Mouse (Mus musculus): Measurements from ENCODE around the gene Cdc26. TPM values are rescaled to one million over a fixed set of nuclear protein-coding genes. Genes with fewer than 3 reads are reported as not detected.

The Cdc26 gene
- 16.0 and 19.2 TPM in 2 replicates for polyA plus RNA-seq (2012; rRNA removed)

- Histone ChIP-seq H3K36me3 (ENCODE audit: control insufficient read depth, insufficient read depth, low read length) (no peaks in the 10 kb centered on the region; the same call in 1 of the 2 replicates), H3K4me3 (ENCODE audit: control insufficient read depth, low read depth, low read length) (peak within 1 kb of the TSS; percentile 89), H3K4me1 (ENCODE audit: control insufficient read depth, insufficient read depth, low read length) (no peaks in the 10 kb centered on the region), H3K27ac (ENCODE audit: control insufficient read depth, insufficient read depth, low read depth, low read length) (peak within 1 kb of the TSS; percentile 82), H3K27me3 (ENCODE audit: control insufficient read depth, insufficient read depth, low read length) (no peaks in the 10 kb centered on the region)
- no peak for TF ChIP-seq CTCF (IDR thresholded peaks at IDR 0.05; ENCODE audit: control insufficient read depth, insufficient read depth, insufficient replicate concordance, low read depth, low read length)
- TF ChIP-seq POLR2A (IDR thresholded peaks at IDR 0.05; ENCODE audit: control insufficient read depth, low read depth, low read length), result peak; percentile 88
These were observed at the start of gene Cdc26, which contains the start of gene Prpf4 for GRCm38 (mm10) chr4:62408601-62409282. Gene Cdc26 (minus strand): TSS chr4:62408642. Gene Prpf4 (plus strand): TSS chr4:62408797.

DNA sequence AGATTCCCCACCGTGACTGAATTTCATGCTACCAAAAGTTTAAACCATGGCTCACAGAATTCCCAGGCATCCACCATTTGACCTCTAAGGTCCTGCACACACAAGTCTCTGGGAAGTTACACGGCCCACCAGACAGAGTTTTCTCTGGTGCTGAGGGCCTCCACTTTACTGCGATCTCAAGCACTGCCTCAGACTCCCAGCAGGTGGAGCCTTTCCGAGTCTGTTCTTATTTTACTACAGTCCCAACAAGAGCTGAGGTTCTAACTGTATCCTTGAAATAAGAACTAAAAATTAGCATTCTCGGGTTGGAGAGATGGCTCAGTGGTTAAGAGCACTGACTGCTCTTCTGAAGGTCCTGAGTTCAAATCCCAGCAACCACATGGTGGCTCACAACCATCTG, 46.6 kb upstream of the Cdc26 start:
- no peak overlapping the region for H3K27ac ChIP-seq (ENCODE audit: control insufficient read depth, insufficient read depth, low read depth, low read length)
- H3K27me3 ChIP-seq (ENCODE audit: control insufficient read depth, insufficient read depth, low read length), result no peaks in the 10 kb centered on the region
- no peaks in the 10 kb centered on the region for H3K4me1 ChIP-seq (ENCODE audit: control insufficient read depth, insufficient read depth, low read length)
- H3K4me3 ChIP-seq (ENCODE audit: control insufficient read depth, low read depth, low read length), result no peak overlapping the region
- TF ChIP-seq POLR2A (IDR thresholded peaks at IDR 0.05; ENCODE audit: control insufficient read depth, low read depth, low read length) (no peak), CTCF (IDR thresholded peaks at IDR 0.05; ENCODE audit: control insufficient read depth, insufficient read depth, insufficient replicate concordance, low read depth, low read length) (peak; percentile 20; the same call in 1 of the 2 replicates)
- H3K36me3 ChIP-seq (ENCODE audit: control insufficient read depth, insufficient read depth, low read length), result no peaks in the 10 kb centered on the region; the same call in 1 of the 2 replicates

- no peak overlapping the region for H3K27ac ChIP-seq (ENCODE audit: control insufficient read depth, insufficient read depth, low read depth, low read length)
- TF ChIP-seq POLR2A (IDR thresholded peaks at IDR 0.05; ENCODE audit: control insufficient read depth, low read depth, low read length) (no peak), CTCF (IDR thresholded peaks at IDR 0.05; ENCODE audit: control insufficient read depth, insufficient read depth, insufficient replicate concordance, low read depth, low read length) (no peak)
- no peaks in the 10 kb centered on the region for H3K4me1 ChIP-seq (ENCODE audit: control insufficient read depth, insufficient read depth, low read length)
- no peak overlapping the region for H3K4me3 ChIP-seq (ENCODE audit: control insufficient read depth, low read depth, low read length)
- no peaks in the 10 kb centered on the region for H3K36me3 ChIP-seq (ENCODE audit: control insufficient read depth, insufficient read depth, low read length)
- H3K27me3 ChIP-seq (ENCODE audit: control insufficient read depth, insufficient read depth, low read length), result no peaks in the 10 kb centered on the region
These were observed 32.5 kb upstream of the Cdc26 start for GRCm38 (mm10) chr4:62440986-62441385.

DNA sequence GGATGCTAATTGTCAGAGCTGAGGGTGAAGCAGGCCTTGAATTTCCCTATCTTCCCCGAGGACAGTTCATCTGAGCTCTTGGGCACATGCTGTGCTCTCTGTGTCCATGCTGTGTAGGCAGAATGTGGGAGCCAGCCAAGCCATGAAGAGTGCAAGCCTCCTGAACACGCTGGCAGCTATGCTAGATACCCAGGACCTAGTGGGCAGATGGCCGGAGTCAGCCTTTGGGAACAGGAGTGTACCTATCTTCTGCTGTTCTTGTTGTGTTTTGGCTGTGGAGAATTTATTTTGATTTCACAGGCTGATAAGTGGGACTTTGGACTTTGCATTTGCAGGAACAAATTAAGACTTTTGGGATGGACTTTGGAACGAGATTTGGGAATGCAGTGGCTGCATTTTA, 32.1 kb upstream of the Cdc26 start:
- Histone ChIP-seq H3K27ac (ENCODE audit: control insufficient read depth, insufficient read depth, low read depth, low read length) (no peak overlapping the region), H3K27me3 (ENCODE audit: control insufficient read depth, insufficient read depth, low read length) (no peaks in the 10 kb centered on the region), H3K4me3 (ENCODE audit: control insufficient read depth, low read depth, low read length) (no peak overlapping the region), H3K36me3 (ENCODE audit: control insufficient read depth, insufficient read depth, low read length) (no peaks in the 10 kb centered on the region), H3K4me1 (ENCODE audit: control insufficient read depth, insufficient read depth, low read length) (no peaks in the 10 kb centered on the region)
- TF ChIP-seq CTCF (IDR thresholded peaks at IDR 0.05; ENCODE audit: control insufficient read depth, insufficient read depth, insufficient replicate concordance, low read depth, low read length), result no peak
- TF ChIP-seq POLR2A (IDR thresholded peaks at IDR 0.05; ENCODE audit: control insufficient read depth, low read depth, low read length), result no peak

GRCm38 (mm10) chr4:62439793-62440192, 31.4 kb upstream of the Cdc26 start:
- H3K36me3 ChIP-seq (ENCODE audit: control insufficient read depth, insufficient read depth, low read length), result no peaks in the 10 kb centered on the region
- H3K27me3 ChIP-seq (ENCODE audit: control insufficient read depth, insufficient read depth, low read length), result no peaks in the 10 kb centered on the region
- TF ChIP-seq CTCF (IDR thresholded peaks at IDR 0.05; ENCODE audit: control insufficient read depth, insufficient read depth, insufficient replicate concordance, low read depth, low read length), result no peak
- no peak for TF ChIP-seq POLR2A (IDR thresholded peaks at IDR 0.05; ENCODE audit: control insufficient read depth, low read depth, low read length)
- no peak overlapping the region for H3K4me3 ChIP-seq (ENCODE audit: control insufficient read depth, low read depth, low read length)
- H3K27ac ChIP-seq (ENCODE audit: control insufficient read depth, insufficient read depth, low read depth, low read length), result no peak overlapping the region
- no peaks in the 10 kb centered on the region for H3K4me1 ChIP-seq (ENCODE audit: control insufficient read depth, insufficient read depth, low read length)

GRCm38 (mm10) chr4:62437871-62438270, 29.4 kb upstream of the Cdc26 start:
- H3K36me3 ChIP-seq (ENCODE audit: control insufficient read depth, insufficient read depth, low read length), result no peaks in the 10 kb centered on the region
- H3K27ac ChIP-seq (ENCODE audit: control insufficient read depth, insufficient read depth, low read depth, low read length), result no peak overlapping the region
- H3K4me3 ChIP-seq (ENCODE audit: control insufficient read depth, low read depth, low read length), result no peak overlapping the region
- no peak for TF ChIP-seq CTCF (IDR thresholded peaks at IDR 0.05; ENCODE audit: control insufficient read depth, insufficient read depth, insufficient replicate concordance, low read depth, low read length)
- no peak for TF ChIP-seq POLR2A (IDR thresholded peaks at IDR 0.05; ENCODE audit: control insufficient read depth, low read depth, low read length)
- no peaks in the 10 kb centered on the region for H3K27me3 ChIP-seq (ENCODE audit: control insufficient read depth, insufficient read depth, low read length)
- H3K4me1 ChIP-seq (ENCODE audit: control insufficient read depth, insufficient read depth, low read length), result no peaks in the 10 kb centered on the region

GRCm38 (mm10) chr4:62437256-62437778, 28.9 kb upstream of the Cdc26 start:
- H3K27ac ChIP-seq (ENCODE audit: control insufficient read depth, insufficient read depth, low read depth, low read length), result no peak overlapping the region
- H3K36me3 ChIP-seq (ENCODE audit: control insufficient read depth, insufficient read depth, low read length), result no peaks in the 10 kb centered on the region

More at GRCm38 (mm10) chr4:62437256-62437778, 28.9 kb upstream of the Cdc26 start:
- Histone ChIP-seq H3K4me3 (ENCODE audit: control insufficient read depth, low read depth, low read length) (no peak overlapping the region), H3K4me1 (ENCODE audit: control insufficient read depth, insufficient read depth, low read length) (no peaks in the 10 kb centered on the region), H3K27me3 (ENCODE audit: control insufficient read depth, insufficient read depth, low read length) (no peaks in the 10 kb centered on the region)
- TF ChIP-seq POLR2A (IDR thresholded peaks at IDR 0.05; ENCODE audit: control insufficient read depth, low read depth, low read length) (no peak), CTCF (IDR thresholded peaks at IDR 0.05; ENCODE audit: control insufficient read depth, insufficient read depth, insufficient replicate concordance, low read depth, low read length) (no peak)

All from testis, adult 2 months (tissue).